Mouse (Mus musculus): ENCODE measurements around the gene Shroom3.

- no peak for TF ChIP-seq MYC (IDR thresholded peaks at IDR 0.05; ENCODE audit: low read depth, low read length)
- TF ChIP-seq CTCF (IDR thresholded peaks at IDR 0.05 in 2 of 3, conservative IDR thresholded peaks at IDR 0.05 in 1 of 3; ENCODE audit: control insufficient read depth in 1 of 3, insufficient read depth in 1 of 3, low read depth in 2 of 3, low read length in 3 of 3, poor library complexity in 1 of 3, severe bottlenecking in 1 of 3), result no peak
- TF ChIP-seq SIN3A (IDR thresholded peaks at IDR 0.05; ENCODE audit: low read length), result no peak
- TF ChIP-seq CHD2 (IDR thresholded peaks at IDR 0.05; ENCODE audit: low read length), result no peak
- no peak for TF ChIP-seq ZNF384 (IDR thresholded peaks at IDR 0.05; ENCODE audit: low read depth, low read length)
- TF ChIP-seq MAX (IDR thresholded peaks at IDR 0.05; ENCODE audit: low read length), result no peak
- TF ChIP-seq KAT2A (conservative IDR thresholded peaks at IDR 0.05; ENCODE audit: low read depth, low read length), result no peak
- TF ChIP-seq ELF1 (IDR thresholded peaks at IDR 0.05; ENCODE audit: low read depth, low read length), result no peak
- TF ChIP-seq MXI1 (IDR thresholded peaks at IDR 0.05; ENCODE audit: low read depth, low read length), result no peak
- TF ChIP-seq HCFC1 (IDR thresholded peaks at IDR 0.05; ENCODE audit: low read depth, low read length), result no peak
- no peak for TF ChIP-seq NRF1 (IDR thresholded peaks at IDR 0.05; ENCODE audit: insufficient read depth, low read depth, low read length, poor library complexity, severe bottlenecking)
- TF ChIP-seq GATA1 (IDR thresholded peaks at IDR 0.05; ENCODE audit: low read depth, low read length), result no peak
These were observed 147.2 kb downstream of the Shroom3 start for GRCm38 (mm10) chr5:92830391-92830790.
